ENCODE assay signal across 22 mouse cellular contexts in the genomic region with DNA sequence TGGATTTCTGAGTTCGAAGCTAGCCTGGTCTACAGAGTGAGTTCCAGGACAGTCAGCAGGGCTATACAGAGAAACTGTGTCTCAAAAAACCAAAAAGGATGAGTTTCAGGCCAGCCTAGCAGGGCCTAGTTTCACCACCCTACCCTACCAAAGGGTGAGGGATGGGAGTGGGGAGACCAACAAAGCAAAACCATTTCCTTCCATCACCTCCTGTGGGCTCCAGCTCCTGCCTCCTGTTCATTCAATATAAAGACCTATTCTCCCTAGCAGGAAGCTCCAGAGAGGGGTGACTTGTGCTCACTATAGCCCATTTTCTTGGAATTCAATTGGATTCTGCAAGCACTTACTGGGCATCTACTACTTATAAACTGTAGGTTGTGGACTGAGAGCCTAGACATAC. TPM values are rescaled to one million over a fixed set of nuclear protein-coding genes. Genes with fewer than 3 reads are reported as not detected.
"Had no signal": no experiment of that assay in that cellular context is flagged by ENCODE, and none has a peak within 500 bp of the region (broad histone marks: within the 10 kb centered on the region; RNA-seq: fewer than 3 reads in every experiment).

No protein-coding gene starts in this region.

- H3K27me3 ChIP-seq: limb, embryonic 13.5 days; liver, embryonic 12.5 days; liver, embryonic 15.5 days; lung, embryonic 15.5 days; midbrain, embryonic 13.5 days; neural tube, embryonic 12.5 days; neural tube, embryonic 15.5 days; stomach, embryonic 15.5 days had no signal

- DNase-seq: kidney, adult 11 months; kidney, adult 9 months; kidney, postnatal 14 days; kidney, postnatal 4 days; liver; lung, adult 18-20 months; lung, postnatal 14 days; right cerebral cortex, postnatal 25 days; spleen, adult 18-20 months; thymus, postnatal 25 days had no signal

- H3K9ac ChIP-seq: limb, embryonic 13.5 days; liver, embryonic 12.5 days; liver, embryonic 15.5 days; lung, embryonic 15.5 days; midbrain, embryonic 13.5 days; neural tube, embryonic 12.5 days; neural tube, embryonic 15.5 days; stomach, embryonic 15.5 days had no signal

- H3K4me3 ChIP-seq: limb, embryonic 10.5 days; limb, embryonic 13.5 days; liver, embryonic 12.5 days; liver, embryonic 15.5 days; lung, embryonic 15.5 days; midbrain, embryonic 13.5 days; neural tube, embryonic 12.5 days; neural tube, embryonic 15.5 days; stomach, embryonic 15.5 days had no signal

- H3K27ac ChIP-seq: limb, embryonic 10.5 days; limb, embryonic 13.5 days; liver, embryonic 12.5 days; liver, embryonic 15.5 days; lung, embryonic 15.5 days; macrophage; midbrain, embryonic 13.5 days; neural tube, embryonic 12.5 days; neural tube, embryonic 15.5 days; stomach, embryonic 15.5 days had no signal

- H3K36me3 ChIP-seq: liver, embryonic 12.5 days; liver, embryonic 15.5 days; lung, embryonic 15.5 days; midbrain, embryonic 13.5 days; neural tube, embryonic 12.5 days; neural tube, embryonic 15.5 days; stomach, embryonic 15.5 days had no signal

- H3K9me3 ChIP-seq: limb, embryonic 10.5 days; limb, embryonic 13.5 days; liver, embryonic 12.5 days; liver, embryonic 15.5 days; lung, embryonic 15.5 days; midbrain, embryonic 13.5 days; neural tube, embryonic 12.5 days; neural tube, embryonic 15.5 days; stomach, embryonic 15.5 days had no signal

RNA-seq across cellular contexts. Expression of a gene that starts 33.1 kb away (rescaled TPM):
- total RNA-seq: layer of hippocampus, adult 18-20 months; megakaryocyte, adult 5-6 weeks had no signal
